Mouse (Mus musculus): ENCODE data around the gene Gm17428. TPM values are rescaled to one million over a fixed set of nuclear protein-coding genes. Genes with fewer than 3 reads are reported as not detected.

Gene Gm17428
- polyA plus RNA-seq, 1 experiment from 2014 or later: not detected

MicroRNAs encoded within 50 kb of the gene (microRNA counts, 519-probe panel; counts per million panel counts)
- microRNA mmu-miR-208a (684 counts per million, percentile 72 among the panel's probes with 10 or more counts), microRNA mmu-miR-208b (684 counts per million, percentile 72 among the panel's probes with 10 or more counts)

Small RNAs within 50 kb of the gene (microRNA-seq; reads per million reads assigned to microRNA genes)
- gene Mir208a: 12.0 reads per million, percentile 21 among the genes with 10 or more reads in this experiment
- 40.4 reads per million, percentile 39 among the genes with 10 or more reads in this experiment for gene Mir208b

Other genes with a start within 250 kb of the Gm17428 start
- gene Slc7a8, start 195.0 kb upstream of the Gm17428 start, polyA plus RNA-seq (2016; fragmentation: Nextera tagmentation; extraction: Ambion mirVana): 0.50 and 0.77 TPM in 2 replicates
- gene Rnf212b, start 162.8 kb upstream of the Gm17428 start, polyA plus RNA-seq (2016; fragmentation: Nextera tagmentation; extraction: Ambion mirVana): not detected in 2 replicates
- 17.8 and 22.6 TPM in 2 replicates for gene Homez, start 106.0 kb upstream of the Gm17428 start, polyA plus RNA-seq (2016; fragmentation: Nextera tagmentation; extraction: Ambion mirVana)
- 0.08 TPM in 1 of 2 replicates, not detected in the other for gene Ppp1r3e, start 99.4 kb upstream of the Gm17428 start, polyA plus RNA-seq (2016; fragmentation: Nextera tagmentation; extraction: Ambion mirVana)
- gene Bcl2l2, start 93.6 kb upstream of the Gm17428 start, polyA plus RNA-seq (2016; fragmentation: Nextera tagmentation; extraction: Ambion mirVana): 1.7 and 2.2 TPM in 2 replicates
- gene Gm20521, start 93.5 kb upstream of the Gm17428 start, polyA plus RNA-seq (2016; fragmentation: Nextera tagmentation; extraction: Ambion mirVana): 0.55 TPM in 1 of 2 replicates, not detected in the other
- gene Pabpn1, start 84.4 kb upstream of the Gm17428 start, polyA plus RNA-seq (2016; fragmentation: Nextera tagmentation; extraction: Ambion mirVana): 173 and 178 TPM in 2 replicates
- 31.2 and 52.7 TPM in 2 replicates for gene Slc22a17, start 63.8 kb upstream of the Gm17428 start, polyA plus RNA-seq (2016; fragmentation: Nextera tagmentation; extraction: Ambion mirVana)
- gene Efs, start 50.8 kb upstream of the Gm17428 start, polyA plus RNA-seq (2016; fragmentation: Nextera tagmentation; extraction: Ambion mirVana): 40.2 and 53.4 TPM in 2 replicates
- 0.14 TPM in 1 of 2 replicates, not detected in the other for gene Il25, start 44.2 kb upstream of the Gm17428 start, polyA plus RNA-seq (2016; fragmentation: Nextera tagmentation; extraction: Ambion mirVana)
- 0.38 and 1.2 TPM in 2 replicates for gene Cmtm5, start 40.7 kb upstream of the Gm17428 start, polyA plus RNA-seq (2016; fragmentation: Nextera tagmentation; extraction: Ambion mirVana)
- 1.5 and 2.3 TPM in 2 replicates for gene Myh6, start 10.0 kb upstream of the Gm17428 start, polyA plus RNA-seq (2016; fragmentation: Nextera tagmentation; extraction: Ambion mirVana)
- gene Myh7, start 17.7 kb downstream of the Gm17428 start, polyA plus RNA-seq (2016; fragmentation: Nextera tagmentation; extraction: Ambion mirVana): 2.2 and 4.4 TPM in 2 replicates
- gene Ngdn, start 38.5 kb downstream of the Gm17428 start, polyA plus RNA-seq (2016; fragmentation: Nextera tagmentation; extraction: Ambion mirVana): 97.5 and 98.1 TPM in 2 replicates
- 4.1 and 5.6 TPM in 2 replicates for gene Zfhx2, start 115.4 kb downstream of the Gm17428 start, polyA plus RNA-seq (2016; fragmentation: Nextera tagmentation; extraction: Ambion mirVana)
- gene Thtpa, start 117.9 kb downstream of the Gm17428 start, polyA plus RNA-seq (2016; fragmentation: Nextera tagmentation; extraction: Ambion mirVana): 22.0 and 25.6 TPM in 2 replicates
- gene Ap1g2, start 129.7 kb downstream of the Gm17428 start, polyA plus RNA-seq (2016; fragmentation: Nextera tagmentation; extraction: Ambion mirVana): 10.6 and 12.5 TPM in 2 replicates
- 0.03 and 0.08 TPM in 2 replicates for gene Jph4, start 140.0 kb downstream of the Gm17428 start, polyA plus RNA-seq (2016; fragmentation: Nextera tagmentation; extraction: Ambion mirVana)
- not detected in 2 replicates for gene Dhrs2, start 245.1 kb downstream of the Gm17428 start, polyA plus RNA-seq (2016; fragmentation: Nextera tagmentation; extraction: Ambion mirVana)

Data from limb, embryonic 10.5 days (tissue).